Mouse (Mus musculus) MEL (cell line): ENCODE measurements around the gene Bcl2l10. TPM values are rescaled to one million over a fixed set of nuclear protein-coding genes. Genes with fewer than 3 reads are reported as not detected.

Experiments
- DNase-seq: peaks from one replicate; pipeline ENCODE4 v3.0.0; 2011; ENCODE audit warnings: low read depth, low spot score
- H3K27ac ChIP-seq: 2 replicates; pipeline ENCODE4 v1.5.1; 2012; ENCODE audit warnings: low read depth, mild to moderate bottlenecking, control low read depth, low read length, moderate library complexity; ENCODE audit not compliant: control insufficient read depth
- H3K27me3 ChIP-seq, 2 experiments: fragments of 150-350 bp in 1 of 2; sonication (generic) in 1 of 2; 2 replicates each; pipeline ENCODE4 v1.6.1; 2012; ENCODE audit warnings: low read length in 2 of 2, mild to moderate bottlenecking in 2 of 2, improper control_type of control experiment in 1 of 2, moderate library complexity in 1 of 2; ENCODE audit not compliant: insufficient read depth in 2 of 2, control insufficient read depth in 1 of 2
- H3K36me3 ChIP-seq, 2 experiments: 2 replicates each; pipeline ENCODE4 v1.6.1; 2012 to 2014; ENCODE audit warnings: low read length in 2 of 2, improper control_type of control experiment in 1 of 2, inconsistent platforms in 1 of 2, mild to moderate bottlenecking in 1 of 2; ENCODE audit not compliant: insufficient read depth in 2 of 2, control insufficient read depth in 1 of 2
- H3K4me1 ChIP-seq, 2 experiments: fragments of 150-350 bp in 1 of 2; sonication (generic) in 1 of 2; 2 replicates each; pipeline ENCODE4 v1.6.1; 2012; ENCODE audit warnings: low read length in 2 of 2, improper control_type of control experiment in 1 of 2, mild to moderate bottlenecking in 1 of 2; ENCODE audit not compliant: insufficient read depth in 2 of 2, control insufficient read depth in 1 of 2
- H3K4me3 ChIP-seq, 2 experiments: fragments of 150-350 bp in 1 of 2; sonication (generic) in 1 of 2; 2 replicates each; pipeline ENCODE4 v1.5.1; 2012; ENCODE audit warnings: low read depth in 2 of 2, low read length in 2 of 2, mild to moderate bottlenecking in 2 of 2, moderate library complexity in 2 of 2, control low read depth in 1 of 2, improper control_type of control experiment in 1 of 2; ENCODE audit not compliant: control insufficient read depth in 1 of 2, insufficient read depth in 1 of 2
- H3K79me2 ChIP-seq: 2 replicates; pipeline ENCODE4 v1.6.1; 2012; ENCODE audit warnings: mild to moderate bottlenecking, low read length, moderate library complexity; ENCODE audit not compliant: control insufficient read depth, poor library complexity, insufficient read depth
- H3K9ac ChIP-seq: 2 replicates; pipeline ENCODE4 v1.6.1; 2012; ENCODE audit warnings: low read depth, mild to moderate bottlenecking, control low read depth, low read length, moderate library complexity; ENCODE audit not compliant: control insufficient read depth, poor library complexity, severe bottlenecking
- H3K9me3 ChIP-seq: fragments of 150-350 bp; sonication (generic); replicated peaks from 2 replicates; pipeline ENCODE4 v1.6.1; 2012; ENCODE audit warnings: mild to moderate bottlenecking, low read length, improper control_type of control experiment, moderate library complexity; ENCODE audit not compliant: insufficient read depth
- CHD2 ChIP-seq: IDR thresholded peaks from 2 replicates; pipeline ENCODE4 v1.6.1; 2011; ENCODE audit warnings: low read length, improper control_type of control experiment
- ELF1 ChIP-seq: IDR thresholded peaks from 2 replicates; pipeline ENCODE4 v1.6.1; 2014; ENCODE audit warnings: low read depth, mild to moderate bottlenecking, inconsistent platforms, low read length, improper control_type of control experiment, moderate library complexity
- EP300 ChIP-seq, 2 experiments: IDR thresholded peaks; 2 replicates each; pipeline ENCODE4 v1.6.1; 2011; ENCODE audit warnings: improper control_type of control experiment in 2 of 2, low read length in 2 of 2, low read depth in 1 of 2, mild to moderate bottlenecking in 1 of 2
- ETS1 ChIP-seq: IDR thresholded peaks from 2 replicates; pipeline ENCODE4 v1.6.1; 2012; ENCODE audit warnings: low read depth, mild to moderate bottlenecking, inconsistent platforms, low read length, improper control_type of control experiment, moderate library complexity
- GABPA ChIP-seq: IDR thresholded peaks from 2 replicates; pipeline ENCODE4 v1.6.1; 2012; ENCODE audit warnings: low read depth, mild to moderate bottlenecking, inconsistent platforms, low read length, improper control_type of control experiment, moderate library complexity
- GATA1 ChIP-seq: IDR thresholded peaks from 2 replicates; pipeline ENCODE4 v1.6.1; 2011; ENCODE audit warnings: low read depth, low read length, improper control_type of control experiment
- MAFK ChIP-seq: IDR thresholded peaks from 2 replicates; pipeline ENCODE4 v1.6.1; 2011; ENCODE audit warnings: low read depth, mild to moderate bottlenecking, low read length, improper control_type of control experiment, borderline replicate concordance
- MAX ChIP-seq: IDR thresholded peaks from 2 replicates; pipeline ENCODE4 v1.6.1; 2011; ENCODE audit warnings: low read length, improper control_type of control experiment
- MEF2A ChIP-seq: IDR thresholded peaks from 2 replicates; pipeline ENCODE4 v1.6.1; 2014; ENCODE audit warnings: low read depth, mild to moderate bottlenecking, inconsistent platforms, low read length, improper control_type of control experiment; ENCODE audit not compliant: poor library complexity, insufficient replicate concordance, severe bottlenecking; ENCODE audit errors: extremely low read depth
- MYB ChIP-seq: IDR thresholded peaks from 2 replicates; pipeline ENCODE4 v1.6.1; 2011; ENCODE audit warnings: mild to moderate bottlenecking, low read depth, low read length, improper control_type of control experiment
- NELFE ChIP-seq: IDR thresholded peaks from 2 replicates; pipeline ENCODE4 v1.6.1; 2011; ENCODE audit warnings: low read depth, low read length, improper control_type of control experiment
- NRF1 ChIP-seq: IDR thresholded peaks from 2 replicates; pipeline ENCODE4 v1.6.1; 2014; ENCODE audit warnings: low read depth, mild to moderate bottlenecking, inconsistent platforms, low read length, improper control_type of control experiment, moderate library complexity; ENCODE audit not compliant: poor library complexity, insufficient read depth, severe bottlenecking
- POLR2AphosphoS2 ChIP-seq: IDR thresholded peaks from 2 replicates; pipeline ENCODE4 v1.6.1; 2011; ENCODE audit warnings: low read length, improper control_type of control experiment
- RAD21 ChIP-seq: IDR thresholded peaks from 2 replicates; pipeline ENCODE4 v1.6.1; 2011; ENCODE audit warnings: mild to moderate bottlenecking, low read depth, low read length, improper control_type of control experiment
- SMC3 ChIP-seq: IDR thresholded peaks from 2 replicates; pipeline ENCODE4 v1.6.1; 2011; ENCODE audit warnings: low read depth, low read length, improper control_type of control experiment
- TAL1 ChIP-seq: IDR thresholded peaks from 2 replicates; pipeline ENCODE4 v1.6.1; 2012; ENCODE audit warnings: mild to moderate bottlenecking, inconsistent platforms, low read length, moderate library complexity, mixed read lengths
- UBTF ChIP-seq: IDR thresholded peaks from 2 replicates; pipeline ENCODE4 v1.6.1; 2012; ENCODE audit warnings: low read depth, mild to moderate bottlenecking, inconsistent platforms, low read length, improper control_type of control experiment, moderate library complexity, borderline replicate concordance; ENCODE audit not compliant: insufficient read depth
- USF1 ChIP-seq: IDR thresholded peaks from 2 replicates; pipeline ENCODE4 v1.6.1; 2014; ENCODE audit warnings: low read depth, mild to moderate bottlenecking, inconsistent platforms, low read length, improper control_type of control experiment, moderate library complexity
- USF2 ChIP-seq, 2 experiments: IDR thresholded peaks; 2 replicates each; pipeline ENCODE4 v1.6.1; 2011 to 2012; ENCODE audit warnings: improper control_type of control experiment in 2 of 2, low read length in 2 of 2, borderline replicate concordance in 1 of 2, inconsistent platforms in 1 of 2, low read depth in 1 of 2, mild to moderate bottlenecking in 1 of 2; ENCODE audit not compliant: insufficient read depth in 1 of 2
- ZC3H11A ChIP-seq: IDR thresholded peaks from 2 replicates; pipeline ENCODE4 v1.6.1; 2012; ENCODE audit warnings: low read depth, mild to moderate bottlenecking, inconsistent platforms, low read length, improper control_type of control experiment
- ZKSCAN1 ChIP-seq: IDR thresholded peaks from 2 replicates; pipeline ENCODE4 v1.6.1; 2012; ENCODE audit warnings: low read depth, mild to moderate bottlenecking, inconsistent platforms, low read length, improper control_type of control experiment, moderate library complexity
- ZNF384 ChIP-seq: IDR thresholded peaks from 2 replicates; pipeline ENCODE4 v1.6.1; 2012; ENCODE audit warnings: low read depth, mild to moderate bottlenecking, inconsistent platforms, low read length, improper control_type of control experiment
- polyA plus RNA-seq, 2 experiments: library from polyadenylated mRNA; stranded (reverse) in 1 of 2; unstranded in 1 of 2; fragments of >175 nt in 1 of 2; fragments of >200 nt in 1 of 2; gene quantifications; 2 replicates each; pipeline versions ENCODE4 v1.2.1 to v1.2.4; 2012; ENCODE audit warnings: low replicate concordance in 2 of 2, low read depth in 1 of 2; ENCODE audit not compliant: insufficient read length in 2 of 2, insufficient read depth in 1 of 2, missing spikeins in 1 of 2
- total RNA-seq: library from RNA; depleted of rRNA; stranded (reverse); fragments of 300-350 nt; gene quantifications from 2 replicates; pipeline ENCODE4 v1.2.3, GENCODE M21; 2012

The Bcl2l10 gene
- total and polyA plus RNA-seq, 3 experiments, result not detected

DNA sequence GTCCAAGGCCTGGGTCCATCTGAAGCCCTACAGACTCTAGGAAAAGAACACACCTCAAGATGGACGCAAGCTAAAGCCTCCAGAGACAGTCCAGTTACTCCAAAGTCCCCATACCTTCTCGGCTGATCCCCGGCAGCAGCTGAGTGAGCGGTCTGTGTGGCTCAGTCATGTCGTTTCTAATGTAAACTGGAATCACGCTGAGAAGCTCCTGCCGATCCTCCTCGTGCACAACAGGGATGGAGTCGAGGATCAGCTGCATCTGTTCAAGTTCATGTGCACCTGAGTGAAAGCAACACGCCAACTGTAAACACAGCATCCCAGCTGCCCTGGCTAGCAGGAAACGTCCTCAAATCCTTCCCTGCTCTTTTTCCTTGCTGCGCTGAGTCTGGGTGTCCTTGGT, 45.7 kb downstream of the Bcl2l10 start:
- H3K27me3 ChIP-seq, result no peaks in the 10 kb centered on the region
- H3K4me3 ChIP-seq, result no peak overlapping the region
- no peak overlapping the region for H3K27ac ChIP-seq
- TF ChIP-seq ZNF384, result no peak
- TF ChIP-seq GATA1, result no peak
- no peak for TF ChIP-seq USF1
- no peak for TF ChIP-seq USF2 (IDR thresholded peaks at IDR 0.05; ENCODE audit: borderline replicate concordance in 1 of 2, insufficient read depth in 1 of 2, low read depth in 1 of 2, low read length in 2 of 2)
- TF ChIP-seq NELFE, result no peak
- no peak for TF ChIP-seq ELF1
- no peak for TF ChIP-seq NRF1
- TF ChIP-seq MYB, result no peak
- TF ChIP-seq EP300 (IDR thresholded peaks at IDR 0.05; ENCODE audit: low read depth in 1 of 2, low read length in 2 of 2), result no peak
- TF ChIP-seq GABPA, result no peak
- no peak for TF ChIP-seq ETS1
- no peak for TF ChIP-seq MEF2A
- peaks cover 0 to 16% of the 10 kb centered on the region in 2 experiments; a peak in 2 of 4 replicates for H3K36me3 ChIP-seq
- no peak overlapping the region for H3K9ac ChIP-seq
- no peaks in the 10 kb centered on the region; a peak in 1 of 4 replicates for H3K4me1 ChIP-seq
- H3K9me3 ChIP-seq, result no peaks in the 10 kb centered on the region
- no peaks in the 10 kb centered on the region for H3K79me2 ChIP-seq
- DNase-seq, result no peak

DNA sequence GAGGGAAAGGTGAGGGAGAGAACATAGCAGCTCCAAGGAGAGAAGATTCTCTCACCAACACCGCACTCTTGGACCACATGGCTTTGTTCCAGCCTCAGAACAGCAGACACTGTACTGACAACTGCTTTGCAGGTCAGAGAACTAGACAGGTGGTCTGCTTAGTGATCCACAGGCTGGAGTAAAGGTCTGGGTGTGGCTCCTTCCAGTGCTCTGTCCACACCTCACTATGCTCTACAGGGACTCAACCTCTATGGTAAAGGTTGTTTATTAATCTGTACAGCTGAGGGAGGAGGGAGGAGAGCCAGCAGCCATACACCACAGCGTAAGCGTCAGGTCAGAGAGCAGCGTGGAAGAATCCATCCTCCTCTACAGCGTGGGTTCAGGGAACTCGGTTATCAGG, 48.4 kb downstream of the Bcl2l10 start:
- peaks cover 0 to 14% of the 10 kb centered on the region in 2 experiments; a peak in 3 of 4 replicates for H3K36me3 ChIP-seq
- H3K79me2 ChIP-seq, result peaks cover 5% of the 10 kb centered on the region
- TF ChIP-seq UBTF, result no peak
- TF ChIP-seq SMC3, result no peak
- TF ChIP-seq USF1, result no peak
- no peak for TF ChIP-seq RAD21
- no peak for TF ChIP-seq ZC3H11A
- no peak for TF ChIP-seq POLR2AphosphoS2
- no peak for TF ChIP-seq TAL1
- TF ChIP-seq MAFK, result no peak
- no peak for TF ChIP-seq MAX
- no peak for TF ChIP-seq ZKSCAN1
- TF ChIP-seq CHD2, result no peak
- H3K4me3 ChIP-seq, result no peak overlapping the region
- H3K9me3 ChIP-seq, result no peaks in the 10 kb centered on the region
- peaks cover 0 to 4% of the 10 kb centered on the region in 2 experiments; a peak in 1 of 4 replicates for H3K4me1 ChIP-seq
- no peak overlapping the region for H3K9ac ChIP-seq
- no peaks in the 10 kb centered on the region for H3K27me3 ChIP-seq
- DNase-seq, result no peak
- H3K27ac ChIP-seq, result no peak overlapping the region
